Mouse (Mus musculus): ENCODE measurements around the gene Prr5l. TPM values are rescaled to one million over a fixed set of nuclear protein-coding genes. Genes with fewer than 3 reads are reported as not detected.

Gene Prr5l
- total RNA-seq, 2 experiments from 2014 or later: 2.6 to 4.6 TPM

DNA sequence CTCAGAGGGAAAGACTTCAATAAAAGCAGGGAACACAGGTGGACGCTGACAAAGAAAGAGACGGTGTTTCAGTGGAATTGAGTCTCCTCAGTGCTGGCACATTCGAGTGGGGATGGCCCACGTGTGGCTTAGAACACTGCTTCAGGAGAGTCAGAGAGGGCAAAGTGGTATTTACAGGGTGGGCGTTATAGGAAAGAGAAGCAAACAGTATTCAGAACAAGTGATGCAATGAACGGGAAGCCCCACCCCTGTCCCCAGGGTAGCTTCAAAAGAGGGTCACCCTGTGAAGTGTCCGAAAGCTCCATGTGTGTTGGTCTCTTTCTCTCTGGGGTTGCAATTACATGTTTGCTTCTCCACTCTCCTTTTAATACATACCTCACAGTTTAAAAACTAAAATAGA, 187.2 kb downstream of the Prr5l start:
- intact Hi-C loops (cut with DNase I): no loop called here
- DNase-seq (ENCODE audit: low spot score in 2 of 2): no peak

DNA sequence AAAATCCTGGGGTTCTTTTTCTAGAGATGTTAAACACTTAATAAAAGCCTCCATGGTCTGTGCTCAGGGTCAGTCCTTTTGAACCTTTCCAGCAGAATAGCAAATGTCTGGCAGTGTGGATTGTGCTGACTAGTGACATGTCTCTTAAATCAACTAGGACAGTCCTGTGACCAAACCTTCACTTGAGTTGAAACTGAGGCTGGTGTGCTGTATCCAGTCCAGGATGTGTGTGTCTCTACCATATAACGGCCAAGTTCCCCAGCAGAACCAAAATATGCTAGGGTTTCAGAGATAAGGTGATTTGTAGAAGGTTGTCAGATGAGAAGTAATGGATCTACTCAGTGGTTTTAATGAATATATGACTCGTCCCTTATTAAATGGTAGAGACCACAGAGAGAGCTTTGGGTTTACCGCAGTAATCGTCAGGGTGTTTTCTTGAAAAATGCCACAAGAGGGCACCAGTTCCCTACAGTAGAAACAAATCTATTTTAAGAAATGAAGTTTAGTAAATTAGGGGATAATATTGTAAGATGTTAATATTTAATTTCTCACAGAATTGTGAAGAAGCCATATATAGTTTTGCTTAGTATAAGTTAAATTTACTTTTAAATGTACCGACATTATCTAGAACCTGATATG, 189.1 kb downstream of the Prr5l start:
- intact Hi-C loops (cut with DNase I): no loop called here
- DNase-seq (ENCODE audit: low spot score in 2 of 2): peak; percentile 36 to 55

DNA sequence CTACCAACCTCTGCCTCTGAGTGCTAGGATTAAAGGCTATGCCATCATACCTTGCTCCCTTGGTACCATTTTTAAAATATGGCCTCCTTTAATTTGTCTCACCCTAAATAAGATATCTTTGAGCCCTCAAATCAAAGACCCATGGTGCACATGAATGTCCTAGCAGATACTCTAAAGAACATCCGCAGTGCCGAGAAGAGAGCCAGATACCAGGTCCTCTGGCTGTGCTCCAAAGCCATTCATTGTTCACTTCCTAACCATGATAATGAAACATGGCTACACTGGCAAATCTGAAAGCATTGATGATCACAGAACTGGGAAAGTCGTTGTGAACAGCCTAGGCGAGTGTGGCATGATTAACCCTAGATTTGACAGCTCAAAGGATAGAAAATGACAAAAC, 189.8 kb downstream of the Prr5l start:
- intact Hi-C loops (cut with DNase I): no loop called here
- no peak for DNase-seq (ENCODE audit: low spot score in 2 of 2)

DNA sequence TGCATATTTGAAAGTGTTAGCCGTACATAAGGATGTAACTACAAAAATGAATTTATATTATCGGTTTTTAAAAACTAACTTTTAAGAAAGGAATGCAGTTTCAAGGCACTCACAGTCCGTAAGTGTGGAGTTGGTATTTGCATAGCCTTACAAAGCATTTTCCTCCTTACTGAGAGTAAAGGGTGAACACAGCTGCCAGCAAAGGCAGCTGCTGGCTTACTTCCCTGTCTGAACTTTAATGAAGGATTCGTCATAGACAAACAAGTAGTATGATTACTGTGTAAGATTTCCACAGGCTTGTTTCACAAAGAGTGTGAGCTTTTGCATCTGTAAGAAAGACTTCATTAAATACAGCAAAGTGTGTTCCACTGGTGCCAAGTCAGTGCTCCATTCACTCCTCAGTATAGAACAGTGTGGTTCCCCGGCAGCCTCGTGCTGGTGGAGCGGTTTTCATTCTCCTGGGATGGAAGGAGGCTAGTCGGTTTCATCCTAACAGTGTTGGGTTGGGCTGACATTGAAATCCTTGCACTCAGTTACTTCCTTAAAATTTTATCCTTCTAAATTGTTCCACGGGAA, 192.5 kb downstream of the Prr5l start:
- DNase-seq (ENCODE audit: low spot score in 2 of 2): no peak
- intact Hi-C loops (cut with DNase I): no loop called here

DNA sequence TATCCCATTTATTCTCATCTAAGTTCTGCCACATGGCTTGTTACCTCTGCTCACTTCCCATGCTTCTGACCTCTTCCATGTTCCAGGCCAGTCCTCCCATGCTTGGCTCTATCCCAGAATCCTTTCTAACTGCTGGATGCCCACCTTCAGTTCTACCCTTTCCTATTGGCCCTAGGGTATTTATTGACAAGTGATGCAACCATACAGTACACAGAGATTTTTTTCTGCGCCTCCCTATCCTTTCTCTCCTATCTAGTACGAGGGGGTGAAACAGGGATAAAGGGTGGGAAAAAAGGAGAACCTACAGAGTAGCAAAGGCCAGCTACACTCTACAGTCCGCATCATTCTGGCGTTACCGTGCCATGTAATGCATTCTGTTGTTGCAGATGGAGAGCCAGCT, 194.8 kb downstream of the Prr5l start:
- intact Hi-C loops (cut with DNase I): no loop called here
- no peak for DNase-seq (ENCODE audit: low spot score in 2 of 2)

DNA sequence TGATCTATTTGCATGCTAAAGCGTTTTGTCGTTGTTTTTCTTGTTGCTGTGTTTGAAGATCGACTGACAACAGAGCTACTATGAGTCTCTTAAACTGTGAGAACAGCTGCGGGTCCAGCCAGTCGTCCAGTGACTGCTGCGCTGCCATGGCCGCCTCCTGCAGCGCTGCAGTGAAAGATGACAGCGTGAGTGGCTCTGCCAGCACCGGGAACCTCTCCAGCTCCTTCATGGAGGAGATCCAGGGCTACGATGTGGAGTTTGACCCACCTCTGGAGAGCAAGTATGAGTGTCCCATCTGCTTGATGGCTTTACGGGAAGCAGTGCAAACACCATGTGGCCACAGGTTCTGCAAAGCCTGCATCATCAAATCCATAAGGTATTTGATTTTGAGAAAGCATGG, 198.4 kb downstream of the Prr5l start:
- intact Hi-C loops (cut with DNase I): no loop called here
- peak in 1 of 2 experiments; percentile 22 for DNase-seq (ENCODE audit: low spot score in 2 of 2)

DNA sequence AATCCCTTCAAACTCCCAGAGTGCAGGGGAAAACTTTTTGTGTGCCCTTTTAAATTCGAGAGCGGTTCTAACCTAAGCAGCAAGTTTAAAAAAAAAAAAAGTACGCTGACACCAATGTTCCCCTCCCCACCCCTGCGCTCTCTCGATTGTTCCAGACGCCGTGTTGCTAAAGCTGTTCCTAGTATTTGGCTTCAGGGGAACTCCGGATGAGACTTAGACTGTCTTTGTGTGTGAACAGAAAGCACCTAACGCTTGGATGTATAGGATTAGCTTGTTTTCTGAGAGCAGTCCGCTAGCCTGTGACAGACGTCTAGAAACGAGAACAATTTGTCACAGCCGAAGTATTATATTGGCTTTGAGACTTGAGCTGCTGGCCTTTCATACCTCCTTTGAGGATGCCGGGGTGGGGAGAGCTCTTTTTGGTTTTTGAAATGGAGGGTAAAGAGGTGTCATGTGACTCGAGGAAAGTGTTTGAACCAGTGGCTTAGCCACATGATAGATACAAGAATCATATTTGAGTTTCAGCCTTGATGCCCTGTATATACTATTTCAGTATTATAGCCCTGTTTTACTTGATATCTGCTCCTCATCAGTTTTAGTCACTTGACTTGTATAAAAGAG, 203.6 kb downstream of the Prr5l start:
- intact Hi-C loops (cut with DNase I): no loop called here
- no peak for DNase-seq (ENCODE audit: low spot score in 2 of 2)

DNA sequence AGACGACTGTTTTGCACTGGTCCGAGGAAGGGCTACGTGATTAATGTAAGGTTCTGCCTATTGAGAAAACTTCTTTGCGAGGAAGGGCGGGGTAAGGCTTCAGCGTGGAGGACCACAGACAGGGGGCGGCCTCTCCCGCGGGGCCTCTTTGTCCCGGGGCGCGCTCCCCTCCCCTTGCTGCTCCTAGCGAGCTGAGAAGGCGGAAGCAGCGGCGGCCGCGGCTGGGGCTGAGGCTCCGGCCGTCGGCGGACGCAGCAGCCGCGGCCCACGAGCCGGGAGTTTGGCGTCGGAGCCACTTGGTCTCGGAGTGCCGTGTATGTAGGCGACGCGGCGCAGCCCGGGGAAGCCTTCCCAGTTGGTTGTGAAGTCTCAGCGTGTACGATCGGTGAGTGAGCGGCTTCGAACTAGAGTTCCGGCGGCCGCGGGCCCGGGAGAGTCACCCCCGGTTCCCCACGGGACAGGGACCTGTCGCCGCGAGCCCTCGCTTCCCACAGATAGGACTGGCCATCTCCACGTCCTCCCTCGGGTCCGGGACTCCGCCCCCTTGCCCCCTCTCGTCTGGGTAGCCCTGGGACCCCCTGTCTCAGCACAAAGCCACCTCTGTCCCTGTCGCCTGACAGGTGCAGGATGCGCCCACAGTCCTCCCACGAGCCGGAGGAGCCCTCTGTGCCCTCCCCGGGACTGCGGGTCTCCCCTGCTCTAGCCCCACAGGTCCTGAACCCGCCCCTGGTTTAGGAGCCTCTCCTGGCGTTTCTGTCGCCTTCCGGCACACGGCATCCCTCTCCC, 204.4 kb downstream of the Prr5l start, which contains the start of gene Traf6:
Gene Traf6 (plus strand): TSS at position 194 of the 786 bp plus-strand sequence.
- DNase-seq (ENCODE audit: low spot score in 2 of 2): peak; percentile 69 to 85
- intact Hi-C loops (cut with DNase I): no loop called here

DNA sequence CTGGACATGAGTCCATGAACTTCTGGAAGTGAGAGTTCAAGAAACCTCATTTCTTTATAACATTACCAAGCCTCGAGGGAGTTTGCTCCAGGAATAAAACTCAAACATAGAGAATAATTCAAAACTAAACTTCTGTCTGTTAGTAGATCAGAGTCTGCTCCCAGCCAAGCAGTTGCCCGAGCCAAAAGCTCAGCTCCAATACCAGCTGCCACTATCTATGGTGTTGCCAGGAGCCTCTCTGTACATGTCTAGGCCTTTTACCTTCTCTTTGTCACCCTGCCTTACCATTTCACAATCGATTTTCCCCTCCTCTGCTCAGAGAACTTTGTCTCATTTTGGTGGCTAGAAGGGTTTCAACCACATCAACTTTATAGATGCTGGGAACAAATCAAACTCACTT, 209.3 kb downstream of the Prr5l start:
- intact Hi-C loops (cut with DNase I): no loop called here
- DNase-seq (ENCODE audit: low spot score in 2 of 2): no peak

DNA sequence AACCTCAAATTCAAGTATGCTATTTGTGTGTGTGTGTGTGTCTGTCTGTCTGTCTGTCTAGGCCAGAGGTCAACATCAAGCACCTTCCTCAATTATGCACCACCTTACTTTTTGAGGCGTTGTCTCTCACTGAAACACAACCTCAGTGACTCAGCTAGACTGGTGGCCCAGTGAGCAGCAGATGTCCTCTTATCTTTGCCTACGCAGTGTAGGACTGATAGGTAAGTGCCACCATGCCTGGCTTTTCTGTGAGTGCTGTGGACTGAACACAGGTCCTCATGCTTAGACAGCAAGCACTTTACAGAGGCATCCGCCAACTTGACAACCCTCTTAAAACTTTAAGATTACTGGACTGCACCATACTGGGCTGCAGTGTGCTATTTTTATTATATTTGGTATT, 214.1 kb downstream of the Prr5l start:
- no peak for DNase-seq (ENCODE audit: low spot score in 2 of 2)
- intact Hi-C loops (cut with DNase I): no loop called here

DNA sequence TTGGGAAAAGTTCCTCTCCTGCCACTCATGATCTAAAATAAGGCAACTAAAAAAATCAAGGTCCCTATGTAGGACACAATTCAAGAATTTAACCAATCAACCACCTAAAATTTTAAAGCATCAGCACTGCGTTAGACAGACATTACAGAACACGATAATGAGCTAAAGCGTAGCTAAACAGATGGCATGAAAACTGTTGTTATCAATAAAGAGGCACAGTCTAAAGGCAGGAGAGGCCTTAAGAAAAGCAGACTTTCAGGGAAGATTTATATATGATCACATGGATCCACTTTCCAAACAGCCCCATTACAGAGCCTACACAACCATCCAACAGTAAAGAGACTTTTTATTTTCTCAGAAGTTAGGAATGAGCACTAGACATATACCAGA, 217.1 kb downstream of the Prr5l start:
- intact Hi-C loops (cut with DNase I): no loop called here
- DNase-seq (ENCODE audit: low spot score in 2 of 2): no peak

DNA sequence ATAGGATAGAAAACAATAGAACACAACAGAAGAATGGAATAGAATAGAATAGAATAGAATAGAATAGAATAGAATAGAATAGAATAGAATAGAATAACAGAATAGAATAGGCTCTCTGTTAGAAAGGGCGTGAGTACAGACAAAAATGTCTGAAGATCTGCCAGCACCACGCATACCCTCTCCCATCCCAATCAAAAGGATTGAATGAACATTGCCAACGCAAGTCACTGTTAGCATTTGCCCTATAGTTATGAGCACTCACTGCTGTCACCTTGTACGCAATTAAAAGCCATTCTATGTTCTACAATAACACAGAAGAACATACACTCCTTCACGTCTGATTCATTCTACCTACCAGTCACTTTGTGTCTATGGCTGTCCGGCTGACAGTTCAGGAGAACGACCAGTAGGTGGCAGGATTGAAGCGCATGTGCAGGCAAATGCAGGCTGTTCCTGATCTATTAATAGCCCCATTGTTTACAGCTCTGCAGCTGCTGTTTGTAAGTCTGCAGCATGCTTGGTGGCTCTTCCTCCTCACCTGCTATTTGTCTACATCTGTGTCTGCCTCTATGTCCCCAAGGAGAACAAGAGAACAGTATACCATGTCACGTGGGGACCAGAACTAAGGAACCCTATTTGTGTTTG, 217.6 kb downstream of the Prr5l start:
- peak; percentile 79 to 86 for DNase-seq (ENCODE audit: low spot score in 2 of 2)
- intact Hi-C loops (cut with DNase I): no loop called here

Other genes with a start within 250 kb of the Prr5l start
- under 1 TPM; 0.27 to 0.37 TPM for gene Rag1, start 233.5 kb downstream of the Prr5l start, total RNA-seq (2021)
- gene B230118H07Rik, start 233.5 kb downstream of the Prr5l start, total RNA-seq (2021): 10 to 100 TPM; 21.2 to 24.3 TPM
- gene Traf6, start 204.6 kb downstream of the Prr5l start, total RNA-seq (2021): 1 to 10 TPM; 9.0 to 9.3 TPM
- gene Commd9, start 3.2 kb upstream of the Prr5l start, total RNA-seq (2021): 10 to 100 TPM; 39.2 to 42.4 TPM